In genomic region chr6:94131999-94132398, GRCm38 (mm10) we compare ENCODE assay signal across 23 mouse cellular contexts.
"Had no signal": no experiment of that assay in that cellular context is flagged by ENCODE, and none has a peak within 500 bp of the region (broad histone marks: within the 10 kb centered on the region; RNA-seq: fewer than 3 reads in every experiment).

No protein-coding gene starts in this region.

- H3K4me2 ChIP-seq: kidney, embryonic 15.5 days; limb, embryonic 12.5 days; limb, embryonic 15.5 days; liver, embryonic 11.5 days; lung, embryonic 14.5 days; midbrain, embryonic 12.5 days had no signal

- H3K27me3 ChIP-seq: kidney, embryonic 15.5 days; limb, embryonic 12.5 days; limb, embryonic 15.5 days; midbrain, embryonic 12.5 days had no signal

- H3K9ac ChIP-seq: kidney, embryonic 15.5 days; limb, embryonic 12.5 days; limb, embryonic 15.5 days; liver, embryonic 14.5 days; liver, postnatal 0 days; lung, embryonic 14.5 days; midbrain, embryonic 12.5 days had no signal

- H3K27ac ChIP-seq: kidney, embryonic 15.5 days; left cerebral cortex, adult 2 months; limb, embryonic 12.5 days; limb, embryonic 15.5 days; liver, embryonic 14.5 days; macrophage; midbrain, embryonic 12.5 days; stomach, postnatal 0 days had no signal

- H3K9me3 ChIP-seq: kidney, embryonic 15.5 days; limb, embryonic 12.5 days; limb, embryonic 15.5 days; midbrain, embryonic 12.5 days had no signal

- H3K4me3 ChIP-seq: kidney, embryonic 15.5 days; left cerebral cortex, adult 2 months; limb, embryonic 12.5 days; limb, embryonic 15.5 days; midbrain, embryonic 12.5 days had no signal

- DNase-seq: kidney, adult 8-10 months; kidney, postnatal 10 days; kidney, postnatal 36 days; layer of hippocampus, postnatal 36 days; left cerebral cortex, postnatal 4 days; liver, postnatal 0 days; lung, embryonic 14.5 days; right cerebral cortex, adult 18-20 months; right cerebral cortex, postnatal 14 days; right cerebral cortex, postnatal 4 days; thymus, adult 2 months; thymus, postnatal 14 days; thymus, postnatal 4 days had no signal

- ATAC-seq: liver, postnatal 0 days; lung, postnatal 0 days had no signal

- H3K36me3 ChIP-seq: kidney, embryonic 15.5 days; limb, embryonic 12.5 days; limb, embryonic 15.5 days; midbrain, embryonic 12.5 days had no signal
